Mouse (Mus musculus) megakaryocyte, embryonic 14.5 days (primary cell): ENCODE data around the gene Tnni1. TPM values are rescaled to one million over a fixed set of nuclear protein-coding genes. Genes with fewer than 3 reads are reported as not detected.

ENCODE experiments used
- H3K27me3 ChIP-seq: replicated peaks from 2 replicates; pipeline ENCODE3; 2012; ENCODE audit warnings: inconsistent platforms
- H3K36me3 ChIP-seq: replicated peaks from 2 replicates; pipeline ENCODE3; 2012; ENCODE audit warnings: low read length, inconsistent platforms, mixed read lengths
- H3K4me1 ChIP-seq: 2 replicates; pipeline ENCODE4 v1.6.1; 2012; ENCODE audit warnings: inconsistent platforms
- H3K4me3 ChIP-seq: replicated peaks from 2 replicates; pipeline ENCODE3; 2012; ENCODE audit warnings: moderate library complexity, mild to moderate bottlenecking, inconsistent platforms
- H3K9me3 ChIP-seq: 2 replicates; pipeline ENCODE4 v1.6.1; 2012; ENCODE audit warnings: inconsistent platforms
- FLI1 ChIP-seq: IDR thresholded peaks from 2 replicates; pipeline ENCODE4 v1.6.1; 2012; ENCODE audit warnings: low read length, inconsistent platforms, mixed read lengths
- GATA1 ChIP-seq: IDR thresholded peaks from 3 replicates; pipeline ENCODE4 v1.6.1; 2012; ENCODE audit warnings: mixed read lengths, low read length, inconsistent platforms, borderline replicate concordance
- polyA plus RNA-seq: library from polyadenylated mRNA; stranded (reverse); fragments of >175 nt; gene quantifications from 2 replicates; pipeline ENCODE4 v1.2.3, GENCODE M21; 2012; ENCODE audit warnings: low replicate concordance; ENCODE audit not compliant: insufficient read depth

Tnni1 gene
- polyA plus RNA-seq, 1 experiment = 0.82 TPM

GRCm38 (mm10) chr1:135766592-135767306 is 12.5 kb upstream of the Tnni1 start:
- Histone ChIP-seq H3K27me3 (peaks cover 18% of the 10 kb centered on the region), H3K36me3 (peaks cover 45% of the 10 kb centered on the region), H3K4me1 (peaks cover 88% of the 10 kb centered on the region), H3K9me3 (no peaks in the 10 kb centered on the region), H3K4me3 (peak overlapping the region; percentile 97)
- no peak for TF ChIP-seq GATA1
- TF ChIP-seq FLI1 = no peak

GRCm38 (mm10) chr1:135767324-135767890 is 11.8 kb upstream of the Tnni1 start:
- H3K4me3 ChIP-seq = peak overlapping the region; percentile 97
- TF ChIP-seq GATA1 (no peak), FLI1 (no peak)
- peaks cover 88% of the 10 kb centered on the region for H3K4me1 ChIP-seq
- peaks cover 18% of the 10 kb centered on the region for H3K27me3 ChIP-seq
- H3K9me3 ChIP-seq = no peaks in the 10 kb centered on the region
- H3K36me3 ChIP-seq = peaks cover 45% of the 10 kb centered on the region

- peak overlapping the region; percentile 97 for H3K4me3 ChIP-seq
- TF ChIP-seq GATA1 (no peak), FLI1 (no peak)
- peaks cover 91% of the 10 kb centered on the region for H3K4me1 ChIP-seq
- H3K27me3 ChIP-seq = peaks cover 18% of the 10 kb centered on the region
- H3K36me3 ChIP-seq = peaks cover 45% of the 10 kb centered on the region
- H3K9me3 ChIP-seq = no peaks in the 10 kb centered on the region
Measured at GRCm38 (mm10) chr1:135768400-135768799, 10.8 kb upstream of the Tnni1 start.

GRCm38 (mm10) chr1:135770237-135770636 is 9.0 kb upstream of the Tnni1 start:
- peaks cover 45% of the 10 kb centered on the region for H3K36me3 ChIP-seq
- H3K4me1 ChIP-seq = peaks cover 86% of the 10 kb centered on the region
- no peaks in the 10 kb centered on the region for H3K9me3 ChIP-seq
- peaks cover 20% of the 10 kb centered on the region for H3K27me3 ChIP-seq
- peak overlapping the region; percentile 88 for H3K4me3 ChIP-seq
- TF ChIP-seq GATA1 = no peak
- no peak for TF ChIP-seq FLI1

- H3K4me1 ChIP-seq = peaks cover 86% of the 10 kb centered on the region
- TF ChIP-seq GATA1 (no peak), FLI1 (no peak)
- H3K27me3 ChIP-seq = peaks cover 13% of the 10 kb centered on the region
- H3K4me3 ChIP-seq = peak overlapping the region; percentile 81
- H3K36me3 ChIP-seq = peaks cover 45% of the 10 kb centered on the region
- H3K9me3 ChIP-seq = no peaks in the 10 kb centered on the region
Measured at GRCm38 (mm10) chr1:135770896-135771572, 8.2 kb upstream of the Tnni1 start.

GRCm38 (mm10) chr1:135771573-135771970 is 7.7 kb upstream of the Tnni1 start:
- Histone ChIP-seq H3K4me1 (peaks cover 87% of the 10 kb centered on the region), H3K27me3 (peaks cover 8% of the 10 kb centered on the region), H3K9me3 (no peaks in the 10 kb centered on the region), H3K36me3 (peaks cover 45% of the 10 kb centered on the region), H3K4me3 (peak overlapping the region; percentile 59)
- TF ChIP-seq GATA1 = no peak

- H3K9me3 ChIP-seq = no peaks in the 10 kb centered on the region
- peak overlapping the region; percentile 34 for H3K4me3 ChIP-seq
- H3K36me3 ChIP-seq = peaks cover under 1% of the 10 kb centered on the region
- H3K4me1 ChIP-seq = peaks cover 74% of the 10 kb centered on the region
- TF ChIP-seq GATA1 (no peak), FLI1 (no peak)
- peaks cover 24% of the 10 kb centered on the region for H3K27me3 ChIP-seq
Measured at GRCm38 (mm10) chr1:135776596-135776995, 2.6 kb upstream of the Tnni1 start.

- Histone ChIP-seq H3K4me3 (no peak overlapping the region), H3K4me1 (peaks cover 70% of the 10 kb centered on the region), H3K27me3 (peaks cover 24% of the 10 kb centered on the region), H3K36me3 (no peaks in the 10 kb centered on the region), H3K9me3 (no peaks in the 10 kb centered on the region)
- no peak for TF ChIP-seq FLI1
- TF ChIP-seq GATA1 = no peak
Measured at GRCm38 (mm10) chr1:135777046-135777445, 2.2 kb upstream of the Tnni1 start.

- no peaks in the 10 kb centered on the region for H3K9me3 ChIP-seq
- TF ChIP-seq FLI1 (no peak), GATA1 (no peak)
Measured at GRCm38 (mm10) chr1:135780649-135781048, 1.4 kb downstream of the Tnni1 start.

GRCm38 (mm10) chr1:135781220-135781619 is 2.0 kb downstream of the Tnni1 start:
- H3K36me3 ChIP-seq = no peaks in the 10 kb centered on the region
- no peak overlapping the region for H3K4me3 ChIP-seq
- TF ChIP-seq FLI1 (no peak), GATA1 (no peak)
- H3K9me3 ChIP-seq = no peaks in the 10 kb centered on the region
- peaks cover 20% of the 10 kb centered on the region for H3K27me3 ChIP-seq
- peaks cover 54% of the 10 kb centered on the region for H3K4me1 ChIP-seq

More at GRCm38 (mm10) chr1:135780649-135781048, 1.4 kb downstream of the Tnni1 start:
- Histone ChIP-seq H3K27me3 (peaks cover 20% of the 10 kb centered on the region), H3K4me3 (no peak overlapping the region), H3K36me3 (no peaks in the 10 kb centered on the region), H3K4me1 (peaks cover 59% of the 10 kb centered on the region)
